Mouse (Mus musculus) hindbrain, embryonic 13.5 days (tissue): Measurements from ENCODE around the gene Katna1. TPM values are rescaled to one million over a fixed set of nuclear protein-coding genes. Genes with fewer than 3 reads are reported as not detected.

Source experiments
- ATAC-seq: fragments of 200-750 bp; cut with Nextera tagmentation; 2 replicates; pipeline ENCODE4 v1.8.0; 2017; ENCODE audit warnings: moderate TSS enrichment; ENCODE audit not compliant: low FRiP score
- H3K27ac ChIP-seq: fragments of 300-500 bp; sonication (generic); 2 replicates; pipeline ENCODE4 v1.5.1; 2015; ENCODE audit warnings: inconsistent platforms, mild to moderate bottlenecking, moderate library complexity
- H3K27me3 ChIP-seq: fragments of 300-500 bp; sonication (generic); 2 replicates; pipeline ENCODE4 v1.6.1; 2015; ENCODE audit warnings: mild to moderate bottlenecking, inconsistent platforms
- H3K36me3 ChIP-seq: fragments of 300-500 bp; sonication (generic); 2 replicates; pipeline ENCODE4 v1.6.1; 2015; ENCODE audit warnings: mild to moderate bottlenecking, inconsistent platforms
- H3K4me1 ChIP-seq: fragments of 300-500 bp; sonication (generic); replicated peaks from 2 replicates; pipeline ENCODE4 v1.6.1; 2015; ENCODE audit warnings: inconsistent platforms
- H3K4me2 ChIP-seq: fragments of 300-500 bp; sonication (generic); 2 replicates; pipeline ENCODE4 v1.6.1; 2015; ENCODE audit warnings: inconsistent platforms, mild to moderate bottlenecking, moderate library complexity
- H3K4me3 ChIP-seq: fragments of 300-500 bp; sonication (generic); 2 replicates; pipeline ENCODE4 v1.5.1; 2015; ENCODE audit warnings: mild to moderate bottlenecking, inconsistent platforms
- H3K9ac ChIP-seq: fragments of 300-500 bp; sonication (generic); 2 replicates; pipeline ENCODE4 v1.6.1; 2015; ENCODE audit warnings: mild to moderate bottlenecking, inconsistent platforms
- H3K9me3 ChIP-seq: fragments of 300-500 bp; sonication (generic); 2 replicates; pipeline ENCODE4 v1.6.1; 2016; ENCODE audit warnings: inconsistent platforms
- WGBS: fragments of 180-500 bp; shearing (Covaris S2); methylation state at CpG from one replicate; pipeline ENCODE4 v1.1.7; 2015; 5-methylcytosine and 5-hydroxymethylcytosine counted together
- polyA plus RNA-seq: library from polyadenylated mRNA; unstranded; fragments of >200 nt; fragmentation: Nextera tagmentation; extraction: Ambion mirVana; gene quantifications from 2 replicates; pipeline ENCODE4 v1.2.1, GENCODE M21; 2015

The Katna1 gene
- 35.9 and 36.6 TPM in 2 replicates for polyA plus RNA-seq

DNA sequence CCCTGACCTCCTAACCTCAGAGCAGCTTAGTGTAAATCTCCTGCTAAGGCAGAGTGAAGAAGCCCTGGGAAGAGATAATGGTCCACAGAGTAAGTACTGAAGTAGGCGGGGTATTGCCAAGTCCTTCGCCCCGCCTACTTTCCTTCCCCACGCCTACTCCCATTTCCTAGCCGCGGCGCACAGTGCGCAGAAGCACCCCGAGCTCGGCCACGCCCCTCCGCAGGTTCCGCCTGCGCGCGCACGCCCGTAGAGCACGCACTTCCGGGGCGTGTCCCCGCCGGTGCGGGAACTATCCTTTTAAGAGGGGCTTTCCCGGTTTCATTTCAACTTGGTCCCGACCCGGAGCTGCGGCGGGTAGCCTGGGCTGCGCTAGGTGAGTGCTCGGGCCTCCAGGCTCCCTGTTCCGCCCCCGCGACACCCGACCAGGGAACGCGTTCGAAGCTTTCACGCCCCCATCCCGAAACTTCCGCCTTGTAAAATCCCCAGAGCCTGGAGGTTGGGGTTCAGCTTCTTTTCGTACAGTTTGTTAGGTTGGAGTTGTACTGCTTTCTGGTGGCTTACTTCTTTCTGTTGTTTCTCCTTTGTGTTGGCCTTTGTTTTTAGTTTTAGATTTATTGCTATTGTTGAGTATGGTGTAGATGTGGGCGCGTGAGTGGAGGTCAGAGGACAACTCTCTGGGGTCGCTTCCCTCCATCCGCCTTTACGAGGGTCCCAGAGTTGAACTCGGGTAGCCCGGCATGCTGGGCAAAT lies at the start of gene Katna1:
Katna1 (plus strand) TSS at position 250 of the 750 bp plus-strand sequence.
- ATAC-seq, result peak; percentile 99
- no peaks in the 10 kb centered on the region for H3K9me3 ChIP-seq
- peak within 1 kb of the TSS; percentile 83 for H3K9ac ChIP-seq
- H3K27me3 ChIP-seq, result no peaks in the 10 kb centered on the region
- peak within 1 kb of the TSS; percentile 66 for H3K4me2 ChIP-seq
- peaks cover 29% of the 10 kb centered on the region for H3K4me1 ChIP-seq
- under 1% methylated on average over 49 of the region's 49 CpGs for WGBS
- H3K36me3 ChIP-seq, result no peaks in the 10 kb centered on the region
- peak within 1 kb of the TSS; percentile 62 for H3K4me3 ChIP-seq
- peak within 1 kb of the TSS; percentile 83 for H3K27ac ChIP-seq

DNA sequence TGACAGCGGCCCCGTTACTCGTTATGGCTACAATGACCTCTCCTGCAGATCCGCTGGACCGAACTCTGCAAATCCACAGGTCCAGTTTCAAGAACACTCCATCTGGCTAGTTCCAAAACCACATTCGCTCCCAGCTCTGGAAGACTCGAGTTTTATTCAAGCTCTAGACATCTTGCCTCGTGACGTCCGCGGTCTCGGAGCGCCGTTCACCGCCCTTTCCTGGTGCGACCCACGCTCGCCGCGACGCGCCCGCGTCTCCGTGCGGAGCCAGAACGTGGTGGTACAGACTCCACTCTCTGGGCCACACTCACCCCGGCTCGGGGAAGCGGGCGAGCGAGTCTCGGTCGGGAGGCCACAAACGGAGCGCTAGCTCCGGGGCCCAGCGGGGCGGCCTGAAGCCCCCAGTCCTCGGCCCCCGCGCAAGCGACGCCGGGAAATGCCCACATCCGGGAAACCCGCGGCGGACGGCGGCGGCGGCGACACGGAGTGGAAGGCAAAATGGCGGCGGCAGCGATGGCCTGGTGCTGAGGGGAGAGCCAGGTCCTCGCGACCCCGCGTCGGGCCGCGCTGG lies 45.0 kb upstream of the Katna1 start, which contains the start of the genes Pcmt1 and Lats1:
Pcmt1 (minus strand) TSS at position 406 of the 571 bp plus-strand sequence.
Lats1 (plus strand) TSS at position 484 of the 571 bp plus-strand sequence.
- under 1% methylated on average over 56 of the region's 65 CpGs for WGBS
- H3K4me1 ChIP-seq, result peaks cover 54% of the 10 kb centered on the region
- peaks cover 35% of the 10 kb centered on the region for H3K36me3 ChIP-seq
- H3K9me3 ChIP-seq, result no peaks in the 10 kb centered on the region
- H3K4me3 ChIP-seq, result peak within 1 kb of the TSS; percentile 100
- H3K4me2 ChIP-seq, result peak within 1 kb of the TSS; percentile 77
- no peaks in the 10 kb centered on the region for H3K27me3 ChIP-seq
- peak; percentile 91 for ATAC-seq
- peak within 1 kb of the TSS; percentile 99 for H3K9ac ChIP-seq
- peak within 1 kb of the TSS; percentile 97 for H3K27ac ChIP-seq

- H3K4me3 ChIP-seq, result peak overlapping the region; percentile 100
- no peaks in the 10 kb centered on the region for H3K27me3 ChIP-seq
- WGBS, result 0% methylated on average over 54 of the region's 64 CpGs
- H3K9me3 ChIP-seq, result no peaks in the 10 kb centered on the region
- H3K9ac ChIP-seq, result peak overlapping the region; percentile 99
- H3K4me2 ChIP-seq, result peak overlapping the region; percentile 77
- peaks cover 29% of the 10 kb centered on the region for H3K36me3 ChIP-seq
- H3K4me1 ChIP-seq, result peaks cover 54% of the 10 kb centered on the region
- ATAC-seq, result peak; percentile 85
- peak overlapping the region; percentile 97 for H3K27ac ChIP-seq
These were observed 44.3 kb upstream of the Katna1 start for GRCm38 (mm10) chr10:7681343-7682025.

DNA sequence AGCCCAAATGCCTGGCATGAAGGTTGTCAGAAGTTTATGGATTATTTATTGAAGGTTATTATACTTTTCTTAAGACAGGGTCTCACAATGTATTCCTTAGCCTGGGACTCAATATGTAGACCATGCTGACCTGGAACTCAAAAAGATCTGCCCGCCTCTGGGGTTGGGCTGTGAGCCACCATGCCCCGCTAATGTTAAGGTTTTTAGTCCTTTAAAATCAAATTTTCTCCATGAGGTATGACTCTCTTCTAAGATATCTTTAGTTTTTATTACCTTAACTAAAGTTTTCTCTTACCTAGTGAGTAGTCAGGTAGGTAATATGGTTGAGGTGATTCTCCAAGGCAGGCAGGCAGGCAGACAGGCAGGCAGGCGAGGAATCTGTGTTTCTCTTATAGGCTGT lies 43.6 kb upstream of the Katna1 start:
- Histone ChIP-seq H3K4me1 (peaks cover 54% of the 10 kb centered on the region), H3K9me3 (no peaks in the 10 kb centered on the region)
- 55% methylated on average over 3 of the region's 3 CpGs for WGBS

GRCm38 (mm10) chr10:7686902-7687301 lies 38.9 kb upstream of the Katna1 start:
- H3K4me1 ChIP-seq, result peaks cover 28% of the 10 kb centered on the region
- no peaks in the 10 kb centered on the region for H3K27me3 ChIP-seq
- H3K27ac ChIP-seq, result no peak overlapping the region
- no peak overlapping the region for H3K4me3 ChIP-seq
- H3K9ac ChIP-seq, result no peak overlapping the region
- H3K4me2 ChIP-seq, result no peak overlapping the region
- peaks cover 7% of the 10 kb centered on the region for H3K36me3 ChIP-seq
- 97% methylated on average over 6 of the region's 6 CpGs for WGBS
- no peak for ATAC-seq
- H3K9me3 ChIP-seq, result no peaks in the 10 kb centered on the region

More for the DNA sequence above, 43.6 kb upstream of the Katna1 start:
- Histone ChIP-seq H3K4me3 (peak overlapping the region; percentile 100), H3K27me3 (no peaks in the 10 kb centered on the region), H3K4me2 (peak overlapping the region; percentile 77), H3K27ac (no peak overlapping the region), H3K9ac (peak overlapping the region; percentile 99), H3K36me3 (peaks cover 21% of the 10 kb centered on the region)
- no peak for ATAC-seq

DNA sequence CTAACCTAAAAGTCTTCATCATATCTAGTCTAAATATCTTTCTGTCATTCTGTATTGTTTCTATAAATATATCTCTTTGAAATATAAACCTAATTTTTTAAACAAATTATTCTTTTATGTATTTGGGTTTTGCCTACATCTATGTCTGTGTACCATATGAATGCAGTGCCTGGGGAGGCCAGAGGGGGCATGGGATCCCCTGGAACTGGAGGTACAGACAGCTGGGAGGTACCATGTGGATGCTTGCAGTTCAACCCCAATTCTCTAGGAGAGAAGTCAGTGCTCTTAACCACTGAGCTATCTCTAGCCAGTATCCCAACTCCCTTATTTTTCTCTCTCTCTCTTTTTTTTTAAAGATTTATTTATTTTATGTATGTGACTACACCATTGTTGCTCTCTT lies 30.5 kb upstream of the Katna1 start:
- no peak overlapping the region for H3K9ac ChIP-seq
- ATAC-seq, result no peak
- H3K36me3 ChIP-seq, result peaks cover 72% of the 10 kb centered on the region
- no peak overlapping the region for H3K27ac ChIP-seq
- H3K9me3 ChIP-seq, result no peaks in the 10 kb centered on the region
- no peak overlapping the region for H3K4me3 ChIP-seq
- H3K4me2 ChIP-seq, result no peak overlapping the region
- H3K4me1 ChIP-seq, result no peaks in the 10 kb centered on the region; the same call in 1 of the 2 replicates
- H3K27me3 ChIP-seq, result no peaks in the 10 kb centered on the region

DNA sequence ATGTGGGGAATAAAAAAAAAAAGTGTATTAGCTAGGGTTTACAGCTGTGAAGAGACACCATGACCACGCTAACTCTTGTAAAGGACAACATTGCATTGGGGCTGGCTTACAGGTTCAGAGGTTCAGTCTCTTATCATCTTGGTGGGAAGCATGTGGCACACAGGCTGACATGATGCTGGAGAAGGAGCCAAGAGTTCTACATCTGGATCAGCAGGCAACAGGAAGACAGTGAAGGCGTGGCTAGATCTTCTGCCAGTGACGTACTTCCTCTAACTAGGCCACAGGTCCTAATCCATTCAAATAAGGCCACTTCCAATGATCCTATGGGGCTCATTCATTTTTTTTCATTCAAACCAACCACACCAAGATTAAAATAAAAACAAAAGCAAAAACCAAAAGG lies 25.7 kb upstream of the Katna1 start:
- peaks cover 83% of the 10 kb centered on the region for H3K36me3 ChIP-seq

DNA sequence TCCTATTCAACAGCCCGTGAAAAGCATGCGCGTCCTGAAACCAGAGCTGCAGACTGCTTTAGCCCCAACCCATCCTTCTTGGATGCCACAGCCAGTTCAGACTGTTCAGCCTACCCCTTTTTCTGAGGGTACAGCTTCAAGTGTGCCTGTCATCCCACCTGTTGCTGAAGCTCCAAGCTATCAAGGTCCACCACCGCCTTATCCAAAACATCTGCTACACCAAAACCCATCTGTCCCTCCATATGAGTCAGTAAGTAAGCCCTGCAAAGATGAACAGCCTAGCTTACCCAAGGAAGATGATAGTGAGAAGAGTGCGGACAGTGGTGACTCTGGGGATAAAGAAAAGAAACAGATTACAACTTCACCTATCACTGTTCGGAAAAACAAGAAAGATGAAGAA lies 23.2 kb upstream of the Katna1 start:
- no peaks in the 10 kb centered on the region for H3K4me1 ChIP-seq
- no peaks in the 10 kb centered on the region for H3K27me3 ChIP-seq
- H3K4me3 ChIP-seq, result no peak overlapping the region
- H3K36me3 ChIP-seq, result peaks cover 86% of the 10 kb centered on the region
- no peak overlapping the region for H3K27ac ChIP-seq
- no peak overlapping the region for H3K4me2 ChIP-seq
- no peaks in the 10 kb centered on the region for H3K9me3 ChIP-seq
- 95% methylated on average over 6 of the region's 6 CpGs for WGBS
- ATAC-seq, result no peak
- H3K9ac ChIP-seq, result no peak overlapping the region

More for the DNA sequence above, 25.7 kb upstream of the Katna1 start:
- no peak for ATAC-seq
- H3K4me2 ChIP-seq, result no peak overlapping the region
- WGBS, result 87% methylated on average over 3 of the region's 3 CpGs
- H3K4me1 ChIP-seq, result no peaks in the 10 kb centered on the region
- no peak overlapping the region for H3K9ac ChIP-seq
- no peaks in the 10 kb centered on the region for H3K9me3 ChIP-seq
- no peak overlapping the region for H3K4me3 ChIP-seq
- no peaks in the 10 kb centered on the region for H3K27me3 ChIP-seq
- no peak overlapping the region for H3K27ac ChIP-seq

DNA sequence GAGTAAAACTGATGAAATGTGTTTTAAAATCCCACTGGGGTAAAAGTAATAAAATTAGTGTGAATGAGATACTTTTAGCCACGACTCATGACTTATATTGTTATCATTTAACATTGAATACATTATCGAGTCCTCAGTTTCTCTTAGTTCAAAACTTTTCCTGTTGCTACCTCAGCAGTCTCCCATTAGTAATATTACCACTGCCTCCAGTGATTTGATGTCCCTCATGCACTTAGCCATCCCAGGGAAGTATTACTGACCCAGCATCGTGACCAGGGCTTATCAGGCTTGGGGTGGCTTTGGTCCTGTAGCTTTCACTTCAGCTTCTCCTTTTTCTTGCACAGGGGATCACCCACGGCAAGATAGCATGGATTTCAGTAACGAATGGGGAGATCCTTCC lies 15.7 kb upstream of the Katna1 start:
- H3K4me3 ChIP-seq, result no peak overlapping the region
- no peak overlapping the region for H3K27ac ChIP-seq
- WGBS, result 93% methylated on average over 5 of the region's 5 CpGs
- H3K9me3 ChIP-seq, result no peaks in the 10 kb centered on the region
- no peaks in the 10 kb centered on the region for H3K27me3 ChIP-seq
- no peak overlapping the region for H3K4me2 ChIP-seq
- H3K9ac ChIP-seq, result no peak overlapping the region
- peaks cover 69% of the 10 kb centered on the region for H3K36me3 ChIP-seq
- ATAC-seq, result no peak
- no peaks in the 10 kb centered on the region for H3K4me1 ChIP-seq

GRCm38 (mm10) chr10:7712506-7712905 lies 13.3 kb upstream of the Katna1 start:
- H3K9me3 ChIP-seq, result no peaks in the 10 kb centered on the region
- no peak for ATAC-seq

DNA sequence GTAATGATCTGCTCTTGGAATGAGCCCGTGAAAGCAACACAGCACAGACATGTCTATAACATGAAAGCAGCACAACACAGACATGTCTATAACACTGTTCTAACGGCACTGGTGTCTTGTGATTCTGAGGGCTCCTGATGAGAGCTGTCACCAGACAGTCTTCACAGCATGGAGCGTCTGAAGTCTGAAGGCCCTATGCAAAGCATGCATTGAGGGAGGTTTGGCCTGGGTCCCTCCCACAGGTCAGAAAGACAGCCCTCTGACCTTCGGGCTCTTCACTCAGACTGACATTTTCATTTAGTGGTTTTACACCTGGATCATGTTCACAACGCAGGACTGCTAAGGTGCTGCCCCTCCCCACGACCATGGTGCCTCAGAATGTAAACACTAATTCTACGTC lies 10.7 kb upstream of the Katna1 start:
- WGBS, result 76% methylated on average over 7 of the region's 7 CpGs
- no peak for ATAC-seq

More at GRCm38 (mm10) chr10:7712506-7712905, 13.3 kb upstream of the Katna1 start:
- Histone ChIP-seq H3K4me2 (no peak overlapping the region), H3K27ac (no peak overlapping the region), H3K4me1 (no peaks in the 10 kb centered on the region), H3K4me3 (no peak overlapping the region), H3K36me3 (peaks cover 58% of the 10 kb centered on the region), H3K27me3 (no peaks in the 10 kb centered on the region), H3K9ac (no peak overlapping the region)
- 95% methylated on average over 13 of the region's 13 CpGs for WGBS

GRCm38 (mm10) chr10:7726501-7726812 lies 657 bp downstream of the Katna1 start:
- Histone ChIP-seq H3K36me3 (no peaks in the 10 kb centered on the region), H3K27ac (peak overlapping the region; percentile 83), H3K9ac (peak overlapping the region; percentile 83), H3K9me3 (no peaks in the 10 kb centered on the region), H3K27me3 (no peaks in the 10 kb centered on the region), H3K4me2 (peak overlapping the region; percentile 66), H3K4me1 (peaks cover 32% of the 10 kb centered on the region), H3K4me3 (peak overlapping the region; percentile 62)
- under 1% methylated on average over 8 of the region's 8 CpGs for WGBS
- no peak for ATAC-seq

More for the DNA sequence above, 10.7 kb upstream of the Katna1 start:
- Histone ChIP-seq H3K27me3 (no peaks in the 10 kb centered on the region), H3K4me3 (no peak overlapping the region), H3K4me2 (no peak overlapping the region), H3K36me3 (peaks cover 40% of the 10 kb centered on the region), H3K9me3 (no peaks in the 10 kb centered on the region), H3K27ac (no peak overlapping the region), H3K9ac (no peak overlapping the region), H3K4me1 (no peaks in the 10 kb centered on the region)
